Mouse (Mus musculus) forebrain, embryonic 14.5 days (tissue): ENCODE data around the gene Ugt1a8. TPM values are rescaled to one million over a fixed set of nuclear protein-coding genes. Genes with fewer than 3 reads are reported as not detected.

Experiments
- ATAC-seq: fragments of 200-750 bp; cut with Nextera tagmentation; 2 replicates; pipeline ENCODE4 v1.8.0; 2017; ENCODE audit warnings: mild to moderate bottlenecking, moderate library complexity
- DNase-seq: peaks from one replicate; pipeline ENCODE4 v3.0.0-alpha.2; 2015; ENCODE audit warnings: low spot score
- H3K27ac ChIP-seq: fragments of 300-500 bp; sonication (generic); 2 replicates; pipeline ENCODE4 v1.5.1; 2014; ENCODE audit warnings: low read depth, mild to moderate bottlenecking, control low read depth, low read length, moderate library complexity
- H3K27me3 ChIP-seq: fragments of 300-500 bp; sonication (generic); replicated peaks from 2 replicates; pipeline ENCODE4 v1.6.1; 2014; ENCODE audit warnings: low read length, control low read depth, mixed read lengths; ENCODE audit not compliant: control insufficient read depth, insufficient read depth
- H3K36me3 ChIP-seq: fragments of 300-500 bp; sonication (generic); 2 replicates; pipeline ENCODE4 v1.6.1; 2014; ENCODE audit warnings: low read length, control low read depth; ENCODE audit not compliant: control insufficient read depth, insufficient read depth
- H3K4me1 ChIP-seq: fragments of 300-500 bp; sonication (generic); 2 replicates; pipeline ENCODE4 v1.6.1; 2014; ENCODE audit warnings: antibody characterized with exemption, low read length, control low read depth; ENCODE audit not compliant: control insufficient read depth, insufficient read depth
- H3K4me2 ChIP-seq: fragments of 300-500 bp; sonication (generic); 2 replicates; pipeline ENCODE4 v1.6.1; 2014; ENCODE audit warnings: mild to moderate bottlenecking, control low read depth, low read length
- H3K4me3 ChIP-seq: fragments of 300-500 bp; sonication (generic); 2 replicates; pipeline ENCODE4 v1.5.1; 2014; ENCODE audit warnings: low read depth, low read length, control low read depth
- H3K9ac ChIP-seq: fragments of 300-500 bp; sonication (generic); 2 replicates; pipeline ENCODE4 v1.6.1; 2014; ENCODE audit warnings: mild to moderate bottlenecking, low read length, control low read depth, moderate library complexity
- H3K9me3 ChIP-seq: fragments of 300-500 bp; sonication (generic); replicated peaks from 2 replicates; pipeline ENCODE4 v1.6.1; 2016; ENCODE audit warnings: low read length, control low read depth, mixed read lengths; ENCODE audit not compliant: control insufficient read depth
- WGBS: fragments of 180-500 bp; shearing (Covaris S2); extraction: QIAGEN DNeasy Blood & Tissue Kit; methylation state at CpG from one replicate; pipeline ENCODE4 v1.1.7; 2014; 5-methylcytosine and 5-hydroxymethylcytosine counted together
- polyA plus RNA-seq: library from polyadenylated mRNA; unstranded; fragments of >200 nt; fragmentation: Nextera tagmentation; extraction: Ambion mirVana; gene quantifications from 2 replicates; pipeline ENCODE4 v1.2.1, GENCODE M21; 2014

Ugt1a8 gene
- polyA plus RNA-seq, 1 experiment from 2014 or later: not detected

DNA sequence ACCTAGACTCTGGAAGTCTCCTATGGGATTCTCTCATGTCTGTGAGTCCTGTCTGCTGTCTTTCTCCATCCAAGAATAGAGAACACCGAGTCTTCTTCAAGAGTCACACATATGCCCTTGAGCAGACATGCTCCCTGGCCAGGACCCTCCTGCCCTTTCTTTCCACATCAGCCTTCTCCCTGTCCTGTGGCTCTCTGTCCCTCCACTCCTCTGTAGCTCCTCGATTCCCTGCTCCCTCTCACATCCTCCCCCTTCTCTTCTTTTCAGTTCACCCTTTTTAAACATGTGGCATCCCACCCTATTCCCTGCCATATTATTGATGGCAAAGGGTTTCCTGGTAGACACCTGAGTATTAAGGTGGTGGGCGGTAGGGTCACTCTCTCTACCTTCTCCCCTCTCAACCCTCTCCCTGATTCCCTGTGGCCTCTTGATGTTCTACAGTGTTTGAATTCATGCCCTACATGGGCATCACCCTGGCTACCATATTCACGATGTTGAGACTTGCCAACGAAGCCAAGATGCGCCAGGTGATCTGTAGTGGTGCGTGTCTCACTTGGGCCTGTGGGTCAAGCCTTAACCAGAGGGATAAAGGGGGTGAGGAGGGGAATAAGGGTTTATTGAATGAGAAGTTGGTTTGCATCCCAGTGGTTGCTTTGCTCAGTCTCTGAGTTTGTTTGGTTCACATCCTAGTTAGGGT is 144.3 kb downstream of the Ugt1a8 start:
- H3K27ac ChIP-seq: no peak overlapping the region
- 67% methylated on average over 7 of the region's 7 CpGs for WGBS
- no peaks in the 10 kb centered on the region for H3K4me1 ChIP-seq
- no peaks in the 10 kb centered on the region for H3K27me3 ChIP-seq
- H3K4me3 ChIP-seq: no peak overlapping the region
- peaks cover 95% of the 10 kb centered on the region for H3K9me3 ChIP-seq
- DNase-seq: no peak
- no peak overlapping the region for H3K9ac ChIP-seq
- H3K4me2 ChIP-seq: no peak overlapping the region
- H3K36me3 ChIP-seq: no peaks in the 10 kb centered on the region
- ATAC-seq: no peak

DNA sequence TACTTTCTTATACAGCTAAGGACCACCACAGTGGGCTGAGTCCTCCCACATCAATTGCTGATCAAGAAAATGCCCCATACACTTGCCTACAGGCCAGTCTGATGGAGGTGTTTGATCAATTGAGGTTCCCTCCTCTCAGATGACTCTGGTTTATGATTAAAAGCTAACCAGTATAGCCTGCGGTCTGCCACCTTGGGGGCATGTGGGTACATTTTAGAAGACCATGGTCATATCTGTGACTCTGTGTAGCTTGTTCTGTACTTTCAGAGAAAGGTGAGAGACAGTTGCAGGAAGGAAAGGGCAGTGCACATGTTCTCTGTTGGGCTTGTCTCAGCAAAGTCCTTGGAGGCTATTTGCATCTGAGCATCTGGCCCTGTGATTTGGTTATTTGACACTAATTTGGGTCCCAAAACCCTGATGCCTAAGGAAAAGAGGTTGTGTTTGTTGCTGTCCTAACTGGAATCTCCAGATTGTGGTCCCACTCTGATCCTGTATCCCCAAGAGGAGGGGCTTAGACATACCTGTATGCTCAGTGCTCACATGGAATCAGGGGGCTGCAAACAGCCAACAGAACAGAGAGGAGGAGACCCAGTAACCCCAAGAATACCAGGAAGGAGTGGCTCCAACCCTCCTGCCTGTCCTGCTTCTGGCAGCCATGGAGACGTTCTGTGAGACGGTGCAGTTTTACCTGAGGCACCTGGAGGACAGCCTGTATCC is 145.2 kb downstream of the Ugt1a8 start:
- 54% methylated on average over 3 of the region's 3 CpGs for WGBS

DNA sequence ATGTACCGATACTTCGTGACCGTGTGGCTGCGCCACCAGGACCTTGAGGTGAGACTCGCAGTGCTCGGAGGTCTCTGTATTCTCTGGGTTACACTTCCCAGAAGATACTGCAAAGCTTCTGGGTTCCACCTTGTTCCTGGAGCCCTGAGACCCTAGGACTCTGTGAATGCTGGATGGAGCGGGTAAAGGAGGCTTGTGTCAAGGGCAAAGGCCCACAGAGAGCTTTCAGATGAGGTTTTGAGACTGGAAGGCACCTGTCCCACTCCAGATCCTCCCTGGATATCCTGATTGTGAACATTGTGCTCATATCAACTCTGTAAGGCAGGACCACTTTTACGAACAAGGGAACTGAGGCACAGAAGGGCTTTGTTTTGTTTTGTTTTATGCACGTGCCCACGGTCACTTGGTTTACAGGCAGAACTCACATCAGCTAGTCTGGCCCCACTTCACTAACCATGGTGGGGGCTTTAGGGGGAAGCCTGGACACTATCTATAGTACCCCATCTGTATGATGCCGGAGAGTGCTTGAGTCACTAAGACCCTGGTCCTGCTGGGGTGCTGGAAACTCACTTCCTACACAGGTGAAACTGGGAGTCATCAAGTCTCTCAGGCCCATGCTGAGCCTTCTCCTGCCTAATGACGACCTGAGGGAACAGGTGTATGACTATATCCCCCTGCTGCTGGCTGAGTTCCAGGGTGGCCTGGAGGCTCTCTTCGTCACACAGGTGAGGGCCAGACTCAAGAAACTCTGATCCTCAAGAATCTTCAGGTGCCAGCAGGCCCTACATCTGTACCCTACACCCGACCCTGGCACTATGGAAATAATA is 146.0 kb downstream of the Ugt1a8 start:
- WGBS: 68% methylated on average over 14 of the region's 14 CpGs
- no peak for DNase-seq
- no peaks in the 10 kb centered on the region for H3K4me1 ChIP-seq
- no peak overlapping the region for H3K9ac ChIP-seq
- H3K27me3 ChIP-seq: no peaks in the 10 kb centered on the region
- no peak overlapping the region for H3K4me3 ChIP-seq
- peaks cover 95% of the 10 kb centered on the region for H3K9me3 ChIP-seq
- no peak for ATAC-seq
- no peaks in the 10 kb centered on the region for H3K36me3 ChIP-seq
- no peak overlapping the region for H3K4me2 ChIP-seq
- H3K27ac ChIP-seq: no peak overlapping the region

More for the DNA sequence above, 145.2 kb downstream of the Ugt1a8 start:
- ATAC-seq: no peak
- H3K4me1 ChIP-seq: no peaks in the 10 kb centered on the region
- no peak for DNase-seq
- H3K9me3 ChIP-seq: peaks cover 95% of the 10 kb centered on the region
- H3K4me3 ChIP-seq: no peak overlapping the region
- H3K27me3 ChIP-seq: no peaks in the 10 kb centered on the region
- no peaks in the 10 kb centered on the region for H3K36me3 ChIP-seq
- no peak overlapping the region for H3K4me2 ChIP-seq
- H3K27ac ChIP-seq: no peak overlapping the region
- no peak overlapping the region for H3K9ac ChIP-seq

DNA sequence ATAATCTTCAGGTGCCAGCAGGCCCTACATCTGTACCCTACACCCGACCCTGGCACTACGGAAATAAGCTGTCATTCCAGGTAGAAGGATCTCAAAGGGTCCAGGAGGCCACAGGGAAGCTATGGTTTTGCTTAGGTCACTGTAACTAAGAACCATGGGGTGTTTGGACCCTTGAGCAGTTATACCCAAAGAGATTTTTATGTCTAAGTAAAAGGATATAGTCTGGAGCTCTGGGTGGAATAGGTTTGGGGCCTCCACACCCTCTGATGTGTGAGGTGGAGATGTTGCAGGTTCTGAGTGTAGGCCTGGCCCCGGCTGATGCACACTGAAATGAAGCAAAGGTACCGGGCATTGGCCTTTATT is 146.6 kb downstream of the Ugt1a8 start:
- no peaks in the 10 kb centered on the region for H3K36me3 ChIP-seq
- 66% methylated on average over 4 of the region's 4 CpGs for WGBS
- H3K27me3 ChIP-seq: no peaks in the 10 kb centered on the region
- H3K4me3 ChIP-seq: no peak overlapping the region
- DNase-seq (no peak), ATAC-seq (no peak)
- H3K9ac ChIP-seq: no peak overlapping the region
- H3K9me3 ChIP-seq: peaks cover 96% of the 10 kb centered on the region
- no peak overlapping the region for H3K4me2 ChIP-seq
- H3K27ac ChIP-seq: no peak overlapping the region
- no peaks in the 10 kb centered on the region for H3K4me1 ChIP-seq

DNA sequence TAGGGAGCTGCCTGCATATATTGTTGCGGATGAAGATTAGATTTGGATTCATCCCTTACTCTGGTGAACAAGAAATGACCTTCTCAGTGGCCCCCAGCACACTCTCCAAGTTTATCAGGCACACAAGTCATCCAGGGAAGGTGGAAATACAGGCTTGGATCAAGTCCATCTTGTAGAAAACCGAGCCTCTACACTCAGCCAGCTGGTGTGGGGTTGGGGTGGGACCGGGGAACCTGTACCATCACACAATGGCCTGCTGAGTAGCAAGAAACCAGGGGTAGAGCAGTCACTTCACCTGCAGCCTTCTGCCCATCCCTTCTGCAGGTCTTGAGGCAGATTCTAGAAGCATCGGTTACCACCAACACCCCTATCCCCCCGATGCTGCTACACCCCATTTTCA is 147.0 kb downstream of the Ugt1a8 start:
- DNase-seq (no peak), ATAC-seq (no peak)
- no peak overlapping the region for H3K4me2 ChIP-seq
- H3K9ac ChIP-seq: no peak overlapping the region
- no peaks in the 10 kb centered on the region for H3K36me3 ChIP-seq
- peaks cover 96% of the 10 kb centered on the region for H3K9me3 ChIP-seq
- no peaks in the 10 kb centered on the region for H3K27me3 ChIP-seq
- H3K27ac ChIP-seq: no peak overlapping the region
- H3K4me3 ChIP-seq: no peak overlapping the region
- WGBS: 43% methylated on average over 5 of the region's 5 CpGs
- no peaks in the 10 kb centered on the region for H3K4me1 ChIP-seq

DNA sequence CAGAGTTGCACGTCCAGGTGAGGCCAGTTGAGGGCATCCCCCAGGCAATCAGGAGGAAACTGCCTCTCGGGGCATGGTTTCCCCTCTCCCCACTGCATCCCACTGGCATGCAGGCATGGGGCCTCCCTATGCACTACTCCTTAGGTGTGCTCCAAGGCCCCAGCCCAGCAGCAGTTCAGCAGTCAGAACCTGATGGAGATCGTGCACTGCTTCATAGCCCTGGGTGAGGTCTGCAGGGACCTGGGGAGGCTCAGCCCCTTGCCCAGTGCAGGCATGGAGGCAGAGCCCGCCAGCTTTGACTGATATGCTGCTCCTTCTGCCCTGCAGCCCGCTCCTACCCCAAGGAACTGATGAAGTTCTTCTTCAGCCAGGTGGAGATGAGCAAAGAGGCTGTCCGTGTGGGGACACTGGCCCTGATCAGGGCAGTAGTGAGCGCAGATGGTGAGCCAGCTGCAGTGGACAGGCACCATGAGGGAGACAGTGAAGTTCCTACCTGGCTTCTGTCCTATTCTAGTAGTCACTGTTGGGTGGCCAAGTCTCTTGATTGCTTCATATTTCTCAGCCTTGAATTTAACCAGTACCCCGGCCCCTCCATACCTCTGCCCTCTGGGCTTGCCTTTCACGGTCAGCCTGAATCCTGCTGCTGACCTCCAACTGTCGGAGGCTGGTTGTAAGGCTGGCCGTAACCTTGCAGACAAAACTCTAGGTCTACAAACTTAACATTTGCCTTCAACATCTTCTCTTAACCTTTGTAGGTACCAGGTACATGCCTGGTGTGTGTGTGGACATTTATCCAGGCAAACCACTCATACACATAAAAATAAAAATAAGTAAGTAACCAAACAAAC is 147.7 kb downstream of the Ugt1a8 start:
- Histone ChIP-seq H3K4me2 (no peak overlapping the region), H3K9ac (no peak overlapping the region), H3K4me3 (no peak overlapping the region), H3K9me3 (peaks cover 96% of the 10 kb centered on the region), H3K36me3 (no peaks in the 10 kb centered on the region), H3K27ac (no peak overlapping the region), H3K4me1 (no peaks in the 10 kb centered on the region), H3K27me3 (no peaks in the 10 kb centered on the region)
- ATAC-seq: no peak
- 63% methylated on average over 11 of the region's 11 CpGs for WGBS
- DNase-seq: no peak

DNA sequence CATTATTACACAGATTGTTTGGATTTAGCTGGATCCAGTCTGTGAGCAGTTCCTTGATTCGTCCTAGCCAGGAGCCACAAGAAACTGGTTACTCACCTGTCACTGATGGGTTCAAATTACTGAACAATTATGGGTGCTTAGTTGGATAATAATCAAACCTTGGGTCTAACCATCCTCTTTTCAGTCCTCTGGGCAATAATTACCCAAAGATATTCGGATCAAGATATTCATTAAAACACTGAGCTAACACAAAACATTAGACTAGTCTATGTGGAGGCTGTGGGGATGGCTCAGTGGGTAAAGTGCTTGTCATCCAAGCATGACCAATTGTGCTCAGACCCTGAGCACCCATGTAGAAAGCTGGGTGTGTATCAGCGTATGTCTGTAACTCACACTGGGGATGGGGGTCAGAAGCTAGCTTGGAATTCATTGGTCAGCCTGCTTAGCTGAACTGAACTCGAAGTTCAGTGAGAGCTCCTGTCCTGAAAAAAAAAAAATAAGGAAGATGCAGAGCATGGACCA is 148.3 kb downstream of the Ugt1a8 start:
- H3K27ac ChIP-seq: no peak overlapping the region
- no peaks in the 10 kb centered on the region for H3K4me1 ChIP-seq
- no peak for DNase-seq
- no peak for ATAC-seq
- H3K9me3 ChIP-seq: peaks cover 96% of the 10 kb centered on the region
- H3K9ac ChIP-seq: no peak overlapping the region
- WGBS: 61% methylated on average over 4 of the region's 4 CpGs
- H3K36me3 ChIP-seq: no peaks in the 10 kb centered on the region
- H3K4me2 ChIP-seq: no peak overlapping the region
- H3K4me3 ChIP-seq: no peak overlapping the region
- no peaks in the 10 kb centered on the region for H3K27me3 ChIP-seq

DNA sequence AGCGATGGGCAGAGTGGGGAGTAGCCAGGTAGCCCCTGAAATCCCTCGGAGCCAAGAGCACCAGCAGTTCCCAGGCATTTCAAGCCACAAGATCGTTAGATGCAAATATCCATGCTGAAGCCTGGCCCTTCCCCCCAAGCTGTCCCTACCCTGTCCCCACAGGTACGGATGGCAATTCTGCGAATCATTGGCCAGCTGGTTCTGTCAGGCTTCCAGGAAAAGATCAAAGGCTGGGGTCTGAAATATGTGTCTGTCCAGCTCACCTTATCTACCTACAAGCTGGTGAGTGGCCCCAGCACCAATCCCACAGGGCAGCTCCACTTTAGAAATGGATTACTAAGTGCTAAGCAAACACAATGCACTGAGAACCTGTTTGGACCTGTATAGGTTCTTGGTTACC is 149.7 kb downstream of the Ugt1a8 start:
- H3K27ac ChIP-seq: no peak overlapping the region
- no peak overlapping the region for H3K4me3 ChIP-seq
- peaks cover 95% of the 10 kb centered on the region for H3K9me3 ChIP-seq
- H3K36me3 ChIP-seq: no peaks in the 10 kb centered on the region
- DNase-seq (no peak), ATAC-seq (no peak)
- 81% methylated on average over 5 of the region's 5 CpGs for WGBS
- H3K4me1 ChIP-seq: no peaks in the 10 kb centered on the region
- H3K4me2 ChIP-seq: no peak overlapping the region
- H3K27me3 ChIP-seq: no peaks in the 10 kb centered on the region
- no peak overlapping the region for H3K9ac ChIP-seq
